Mouse (Mus musculus) megakaryocyte, embryonic 14.5 days (primary cell): ENCODE measurements around the gene Mdh1.

ENCODE experiments used
- FLI1 ChIP-seq: IDR thresholded peaks from 2 replicates; pipeline ENCODE4 v1.6.1; 2012; ENCODE audit warnings: low read length, inconsistent platforms, mixed read lengths
- GATA1 ChIP-seq: IDR thresholded peaks from 3 replicates; pipeline ENCODE4 v1.6.1; 2012; ENCODE audit warnings: mixed read lengths, low read length, inconsistent platforms, borderline replicate concordance

GRCm38 (mm10) chr11:21545951-21546350, 26.2 kb downstream of the Mdh1 start:
- TF ChIP-seq GATA1 (no peak), FLI1 (no peak)
